Mouse (Mus musculus): ENCODE data around the gene Kifc1. TPM values are rescaled to one million over a fixed set of nuclear protein-coding genes. Genes with fewer than 3 reads are reported as not detected.

Kifc1 gene
- polyA plus RNA-seq (2014; fragmentation: Nextera tagmentation; extraction: Ambion mirVana): 10.2 and 11.8 TPM in 2 replicates

DNA sequence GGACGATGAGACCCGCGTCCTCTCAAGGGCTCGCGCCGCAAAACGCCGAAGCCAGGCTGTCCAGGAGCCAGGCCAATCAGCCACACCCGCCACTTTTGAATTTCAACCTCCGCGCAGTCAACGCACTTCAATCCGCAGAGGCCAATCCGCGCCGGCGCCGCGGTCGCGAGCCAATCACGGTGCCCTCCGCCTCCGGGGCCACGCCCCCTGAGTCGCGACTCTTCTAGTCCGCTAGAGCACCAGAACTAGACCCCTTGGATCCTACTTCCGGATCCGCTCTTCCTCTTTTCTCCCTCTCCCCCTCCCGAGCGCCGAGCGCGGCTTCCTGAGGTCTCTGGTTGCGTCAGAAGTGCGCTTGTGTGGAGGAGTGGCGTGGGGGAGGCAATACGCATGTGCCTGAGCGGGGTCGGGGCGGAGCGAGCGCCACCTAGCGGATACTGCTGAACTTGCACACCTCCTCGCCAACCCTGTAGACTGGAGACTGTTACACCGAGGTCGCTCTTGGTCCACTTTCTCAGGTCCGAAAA, at the start of gene Kifc1:
Kifc1 (minus strand) TSS at position 129 of the 527 bp plus-strand sequence.
- Histone ChIP-seq H3K9me3 (ENCODE audit: control insufficient read depth, low read length) (no peaks in the 10 kb centered on the region), H3K27ac (ENCODE audit: low read depth, low read length) (peak within 1 kb of the TSS; percentile 51), H3K27me3 (replicated peaks; ENCODE audit: control insufficient read depth, insufficient read depth, low read length) (no peaks in the 10 kb centered on the region), H3K36me3 (ENCODE audit: control insufficient read depth, insufficient read depth, low read length) (peaks cover 7% of the 10 kb centered on the region), H3K4me3 (ENCODE audit: low read depth, low read length) (peak within 1 kb of the TSS; percentile 77), H3K4me2 (peak within 1 kb of the TSS; percentile 80), H3K9ac (ENCODE audit: low read depth, low read length) (peak within 1 kb of the TSS; percentile 84), H3K4me1 (replicated peaks; ENCODE audit: control insufficient read depth, insufficient read depth, low read length) (peaks cover 15% of the 10 kb centered on the region)
- DNase-seq (ENCODE audit: low spot score) (peak; percentile 99), ATAC-seq (replicated peaks; ENCODE audit: low FRiP score) (peak; percentile 98)
- WGBS: under 1% methylated on average over 49 of the region's 49 CpGs

DNA sequence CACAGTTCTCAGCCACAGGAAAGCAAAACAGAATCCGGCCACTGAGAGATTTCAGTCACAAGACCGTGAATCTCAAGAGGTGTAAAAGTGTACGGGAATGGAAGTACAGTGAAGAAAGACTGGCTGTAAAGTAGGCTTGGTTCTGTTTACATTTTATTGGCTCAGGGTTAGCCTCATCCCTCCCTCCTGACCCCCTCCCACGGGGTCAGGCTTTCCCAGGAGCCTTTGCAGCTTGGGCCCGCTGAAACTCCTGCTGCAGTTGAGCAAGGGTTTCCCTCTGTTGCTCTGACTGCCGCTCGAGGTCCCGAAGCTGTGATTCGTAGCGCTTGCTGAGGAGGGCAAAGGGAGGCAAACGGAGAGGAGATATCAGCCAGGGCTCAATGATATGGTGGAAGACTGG, 48.3 kb upstream of the Kifc1 start:
- H3K36me3 ChIP-seq (ENCODE audit: control insufficient read depth, insufficient read depth, low read length): peaks cover 26% of the 10 kb centered on the region; the same call in 1 of the 2 replicates
- no peaks in the 10 kb centered on the region for H3K9me3 ChIP-seq (ENCODE audit: control insufficient read depth, low read length)
- peak overlapping the region; percentile 92 for H3K4me2 ChIP-seq
- H3K27me3 ChIP-seq (replicated peaks; ENCODE audit: control insufficient read depth, insufficient read depth, low read length): no peaks in the 10 kb centered on the region
- DNase-seq (ENCODE audit: low spot score) (no peak), ATAC-seq (replicated peaks; ENCODE audit: low FRiP score) (no peak)
- peaks cover 19% of the 10 kb centered on the region for H3K4me1 ChIP-seq (replicated peaks; ENCODE audit: control insufficient read depth, insufficient read depth, low read length)
- 73% methylated on average over 11 of the region's 11 CpGs for WGBS
- peak overlapping the region; percentile 83 for H3K9ac ChIP-seq (ENCODE audit: low read depth, low read length)
- H3K4me3 ChIP-seq (ENCODE audit: low read depth, low read length): peak overlapping the region; percentile 91
- H3K27ac ChIP-seq (ENCODE audit: low read depth, low read length): no peak overlapping the region

DNA sequence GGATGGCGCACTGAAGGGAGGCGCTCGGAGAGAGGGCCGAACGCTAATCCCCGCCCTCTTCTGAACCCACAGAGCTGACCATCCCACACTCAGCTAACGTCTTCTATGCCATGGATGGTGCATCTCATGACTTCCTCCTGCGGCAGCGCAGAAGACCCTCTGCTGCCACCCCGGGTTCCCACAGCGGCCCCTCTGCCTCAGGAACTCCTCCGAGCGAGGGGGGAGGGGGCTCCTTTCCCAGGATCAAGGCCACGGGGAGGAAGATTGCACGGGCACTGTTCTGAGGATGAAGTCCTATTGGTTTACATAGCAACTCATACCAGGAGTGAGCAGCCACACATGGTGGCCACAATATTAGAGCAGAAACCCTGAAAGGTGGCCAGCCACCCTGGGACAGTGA, 46.5 kb upstream of the Kifc1 start:
- H3K4me1 ChIP-seq (replicated peaks; ENCODE audit: control insufficient read depth, insufficient read depth, low read length): peaks cover 19% of the 10 kb centered on the region
- H3K9ac ChIP-seq (ENCODE audit: low read depth, low read length): no peak overlapping the region
- H3K36me3 ChIP-seq (ENCODE audit: control insufficient read depth, insufficient read depth, low read length): peaks cover 19% of the 10 kb centered on the region; the same call in 1 of the 2 replicates
- ATAC-seq (replicated peaks; ENCODE audit: low FRiP score): no peak
- no peaks in the 10 kb centered on the region for H3K9me3 ChIP-seq (ENCODE audit: control insufficient read depth, low read length)
- 83% methylated on average over 15 of the region's 15 CpGs for WGBS
- no peak for DNase-seq (ENCODE audit: low spot score)
- no peak overlapping the region for H3K4me3 ChIP-seq (ENCODE audit: low read depth, low read length)
- no peaks in the 10 kb centered on the region for H3K27me3 ChIP-seq (replicated peaks; ENCODE audit: control insufficient read depth, insufficient read depth, low read length)
- no peak overlapping the region; the same call in 1 of the 2 replicates for H3K27ac ChIP-seq (ENCODE audit: low read depth, low read length)
- H3K4me2 ChIP-seq: no peak overlapping the region

DNA sequence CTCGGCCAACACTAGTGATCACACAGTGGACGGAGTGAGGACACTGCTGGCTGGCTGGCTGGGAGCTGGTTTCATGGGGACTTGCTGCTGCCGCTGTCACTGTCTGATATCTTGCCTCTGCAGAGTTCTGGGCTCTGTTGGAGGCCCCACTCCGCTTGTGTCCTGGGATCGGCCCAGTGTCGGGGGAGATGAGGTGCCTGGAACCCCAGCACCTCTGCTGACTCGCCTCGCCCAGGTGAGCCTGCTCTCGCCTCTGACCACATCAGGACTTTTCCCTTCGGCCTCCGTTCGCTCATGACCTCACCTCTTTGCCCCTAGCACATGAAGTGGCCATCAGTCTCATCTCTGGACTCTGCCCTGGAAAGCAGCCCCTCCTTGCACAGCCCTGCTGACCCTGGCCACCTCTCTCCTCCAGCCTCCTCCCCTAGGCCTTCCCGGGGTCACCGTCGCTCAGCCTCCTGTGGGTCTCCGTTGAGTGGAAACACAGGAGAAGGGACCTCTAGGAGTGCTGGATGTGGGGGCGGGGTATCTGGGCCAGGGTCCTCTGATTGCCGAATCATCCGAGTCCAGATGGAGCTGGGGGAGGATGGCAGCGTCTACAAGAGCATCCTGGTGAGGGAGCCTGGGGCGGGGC, 45.1 kb upstream of the Kifc1 start:
- H3K9me3 ChIP-seq (ENCODE audit: control insufficient read depth, low read length): no peaks in the 10 kb centered on the region
- H3K9ac ChIP-seq (ENCODE audit: low read depth, low read length): no peak overlapping the region
- ATAC-seq (replicated peaks; ENCODE audit: low FRiP score) (no peak), DNase-seq (ENCODE audit: low spot score) (no peak)
- H3K36me3 ChIP-seq (ENCODE audit: control insufficient read depth, insufficient read depth, low read length): peaks cover 19% of the 10 kb centered on the region; the same call in 1 of the 2 replicates
- 90% methylated on average over 21 of the region's 21 CpGs for WGBS
- H3K27ac ChIP-seq (ENCODE audit: low read depth, low read length): no peak overlapping the region
- no peaks in the 10 kb centered on the region for H3K27me3 ChIP-seq (replicated peaks; ENCODE audit: control insufficient read depth, insufficient read depth, low read length)
- H3K4me3 ChIP-seq (ENCODE audit: low read depth, low read length): no peak overlapping the region
- no peak overlapping the region; the same call in 1 of the 2 replicates for H3K4me2 ChIP-seq
- H3K4me1 ChIP-seq (replicated peaks; ENCODE audit: control insufficient read depth, insufficient read depth, low read length): peaks cover 22% of the 10 kb centered on the region

DNA sequence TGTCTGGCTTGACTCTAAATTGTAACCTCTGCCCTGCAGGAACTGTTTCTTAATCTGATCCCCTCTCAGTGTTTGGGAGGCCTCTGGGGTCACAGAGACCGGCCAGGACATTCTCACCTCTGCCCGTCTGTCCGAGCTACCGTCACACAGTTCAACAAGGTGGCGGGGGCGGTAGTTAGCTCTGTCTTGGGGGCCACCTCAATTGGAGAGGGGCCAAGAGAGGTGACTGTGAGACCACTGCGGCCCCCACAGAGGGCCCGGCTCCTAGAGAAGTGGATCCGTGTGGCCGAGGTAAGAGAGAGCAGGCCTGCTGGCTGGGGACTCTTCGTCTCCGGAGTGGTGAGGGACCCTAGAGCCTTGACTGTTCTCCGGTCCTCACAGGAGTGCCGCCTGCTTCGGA, 42.5 kb upstream of the Kifc1 start:
- H3K36me3 ChIP-seq (ENCODE audit: control insufficient read depth, insufficient read depth, low read length): peaks cover 14% of the 10 kb centered on the region; the same call in 1 of the 2 replicates
- 87% methylated on average over 15 of the region's 15 CpGs for WGBS

DNA sequence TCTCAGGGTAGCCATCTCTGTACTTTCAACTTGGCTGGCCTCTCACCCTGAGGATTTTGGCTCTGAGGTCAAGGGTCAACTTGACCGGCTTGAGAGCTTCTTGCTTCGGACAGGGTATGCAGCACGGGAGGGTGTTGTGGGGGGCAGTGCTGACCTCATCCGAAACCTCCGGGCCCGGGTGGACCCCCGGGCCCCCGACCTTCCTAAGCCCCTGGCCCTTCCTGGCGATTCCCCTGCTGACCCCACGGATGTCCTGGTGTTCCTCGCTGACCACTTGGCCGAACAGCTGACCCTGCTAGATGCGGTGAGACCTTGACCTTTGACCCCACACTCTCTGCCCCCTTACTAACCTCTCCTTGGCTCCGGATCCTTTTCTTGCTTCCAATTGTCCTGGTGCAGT, 42.0 kb upstream of the Kifc1 start:
- no peaks in the 10 kb centered on the region for H3K27me3 ChIP-seq (replicated peaks; ENCODE audit: control insufficient read depth, insufficient read depth, low read length)
- WGBS: 88% methylated on average over 14 of the region's 14 CpGs
- no peak overlapping the region for H3K27ac ChIP-seq (ENCODE audit: low read depth, low read length)
- peaks cover 19% of the 10 kb centered on the region for H3K4me1 ChIP-seq (replicated peaks; ENCODE audit: control insufficient read depth, insufficient read depth, low read length)
- H3K36me3 ChIP-seq (ENCODE audit: control insufficient read depth, insufficient read depth, low read length): peaks cover 14% of the 10 kb centered on the region; the same call in 1 of the 2 replicates
- no peak for DNase-seq (ENCODE audit: low spot score)
- no peak overlapping the region for H3K4me3 ChIP-seq (ENCODE audit: low read depth, low read length)
- no peak overlapping the region for H3K4me2 ChIP-seq
- no peak for ATAC-seq (replicated peaks; ENCODE audit: low FRiP score)
- no peak overlapping the region for H3K9ac ChIP-seq (ENCODE audit: low read depth, low read length)
- no peaks in the 10 kb centered on the region for H3K9me3 ChIP-seq (ENCODE audit: control insufficient read depth, low read length)

More for the DNA sequence above, 42.5 kb upstream of the Kifc1 start:
- Histone ChIP-seq H3K27me3 (replicated peaks; ENCODE audit: control insufficient read depth, insufficient read depth, low read length) (no peaks in the 10 kb centered on the region), H3K4me2 (no peak overlapping the region), H3K9ac (ENCODE audit: low read depth, low read length) (no peak overlapping the region), H3K4me3 (ENCODE audit: low read depth, low read length) (no peak overlapping the region), H3K27ac (ENCODE audit: low read depth, low read length) (no peak overlapping the region), H3K9me3 (ENCODE audit: control insufficient read depth, low read length) (no peaks in the 10 kb centered on the region), H3K4me1 (replicated peaks; ENCODE audit: control insufficient read depth, insufficient read depth, low read length) (peaks cover 16% of the 10 kb centered on the region)
- DNase-seq (ENCODE audit: low spot score) (no peak), ATAC-seq (replicated peaks; ENCODE audit: low FRiP score) (no peak)

DNA sequence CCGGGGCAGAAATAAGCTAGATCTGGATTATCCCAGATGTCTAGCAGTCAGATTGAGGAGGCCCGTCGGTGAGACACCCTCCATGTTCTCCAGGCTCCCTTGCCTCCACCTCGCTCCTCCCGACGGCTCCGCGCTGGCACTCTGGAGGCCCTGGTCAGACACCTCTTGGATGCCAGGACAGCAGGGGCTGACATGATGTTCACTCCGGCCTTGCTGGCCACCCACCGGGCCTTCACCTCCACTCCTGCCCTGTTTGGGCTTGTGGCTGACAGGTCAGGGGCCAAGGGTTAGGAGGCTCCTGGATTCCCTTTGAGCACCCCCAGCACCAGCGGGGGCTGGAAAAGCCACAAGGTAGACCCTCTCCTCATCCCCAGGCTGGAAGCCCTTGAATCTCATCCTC, 41.5 kb upstream of the Kifc1 start:
- Histone ChIP-seq H3K4me2 (no peak overlapping the region), H3K36me3 (ENCODE audit: control insufficient read depth, insufficient read depth, low read length) (peaks cover 11% of the 10 kb centered on the region; the same call in 1 of the 2 replicates), H3K27me3 (replicated peaks; ENCODE audit: control insufficient read depth, insufficient read depth, low read length) (no peaks in the 10 kb centered on the region), H3K9me3 (ENCODE audit: control insufficient read depth, low read length) (no peaks in the 10 kb centered on the region), H3K27ac (ENCODE audit: low read depth, low read length) (no peak overlapping the region), H3K4me3 (ENCODE audit: low read depth, low read length) (no peak overlapping the region), H3K4me1 (replicated peaks; ENCODE audit: control insufficient read depth, insufficient read depth, low read length) (peaks cover 19% of the 10 kb centered on the region), H3K9ac (ENCODE audit: low read depth, low read length) (no peak overlapping the region)
- no peak for ATAC-seq (replicated peaks; ENCODE audit: low FRiP score)
- WGBS: 94% methylated on average over 11 of the region's 11 CpGs
- no peak for DNase-seq (ENCODE audit: low spot score)

DNA sequence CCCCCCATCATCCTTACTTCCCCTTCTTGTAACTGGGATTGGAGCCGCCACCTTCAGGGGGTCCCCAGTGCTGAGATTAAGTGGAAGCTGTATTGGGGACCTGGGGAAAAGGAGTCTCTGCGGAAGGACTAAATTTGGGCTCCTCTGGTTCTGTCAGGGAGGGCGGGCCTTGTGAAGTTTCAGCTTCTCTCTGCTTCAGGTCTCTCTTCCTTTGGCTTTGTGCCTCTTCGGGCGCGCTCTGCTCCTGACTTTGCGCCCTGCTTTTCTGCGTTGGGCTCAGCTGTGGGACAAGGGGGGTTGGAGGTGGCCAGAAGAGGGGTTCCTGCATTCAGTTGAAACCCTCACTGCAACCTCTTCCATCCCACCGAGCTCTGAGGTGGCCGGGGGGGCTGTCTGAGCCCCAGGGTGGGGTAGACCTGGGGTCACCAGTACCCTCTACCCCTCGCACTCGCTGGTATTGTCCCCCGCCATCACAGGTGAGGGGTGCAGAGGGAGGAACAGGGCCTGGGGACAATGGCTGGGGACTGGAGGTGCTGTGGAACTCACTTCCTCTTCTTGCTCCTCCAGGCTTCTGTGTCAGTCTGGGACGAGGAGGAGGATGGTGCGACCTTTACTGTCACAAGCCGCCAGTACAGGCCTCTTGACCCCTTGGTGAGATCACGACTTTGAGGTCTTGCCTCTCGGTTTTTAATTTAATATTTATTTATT, 40.9 kb upstream of the Kifc1 start:
- 46% methylated on average over 18 of the region's 18 CpGs for WGBS
- H3K4me3 ChIP-seq (ENCODE audit: low read depth, low read length): peak overlapping the region; percentile 91
- no peaks in the 10 kb centered on the region for H3K9me3 ChIP-seq (ENCODE audit: control insufficient read depth, low read length)
- H3K36me3 ChIP-seq (ENCODE audit: control insufficient read depth, insufficient read depth, low read length): peaks cover 11% of the 10 kb centered on the region; the same call in 1 of the 2 replicates
- ATAC-seq (replicated peaks; ENCODE audit: low FRiP score) (no peak), DNase-seq (ENCODE audit: low spot score) (no peak)
- H3K4me1 ChIP-seq (replicated peaks; ENCODE audit: control insufficient read depth, insufficient read depth, low read length): peaks cover 19% of the 10 kb centered on the region
- H3K4me2 ChIP-seq: peak overlapping the region; percentile 99
- peak overlapping the region; percentile 92 for H3K9ac ChIP-seq (ENCODE audit: low read depth, low read length)
- no peaks in the 10 kb centered on the region for H3K27me3 ChIP-seq (replicated peaks; ENCODE audit: control insufficient read depth, insufficient read depth, low read length)
- peak overlapping the region; percentile 22; the same call in 1 of the 2 replicates for H3K27ac ChIP-seq (ENCODE audit: low read depth, low read length)
